Mouse (Mus musculus): ENCODE results near the gene Slc25a28.

GRCm38 (mm10) chr19:43651241-43651785, 23.4 kb downstream of the Slc25a28 start:
- TF ChIP-seq CTCF (IDR thresholded peaks at IDR 0.05; ENCODE audit: extremely low read depth, insufficient read depth, low read length) (no peak), POLR2A (IDR thresholded peaks at IDR 0.05; ENCODE audit: extremely low read depth, insufficient read depth, low read length) (no peak)
